In the genomic region with DNA sequence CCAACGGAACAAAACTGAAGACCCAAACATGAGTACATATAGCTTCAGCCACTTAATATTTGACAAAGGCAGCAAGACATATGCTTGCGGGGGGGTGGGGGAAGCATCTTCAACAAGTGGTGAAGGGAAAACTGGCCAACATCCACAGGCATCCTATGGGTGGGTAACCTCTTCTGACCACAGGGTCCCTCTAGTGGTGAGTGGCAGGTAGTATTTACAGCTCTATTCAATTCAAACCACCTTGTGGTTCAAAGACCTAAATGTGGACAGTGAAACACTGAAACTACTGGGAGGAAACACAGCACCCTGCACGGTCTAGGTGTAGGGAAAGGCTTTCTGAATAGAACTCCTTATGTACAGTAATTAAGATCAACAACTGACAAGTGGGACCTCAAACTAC, we compare ENCODE assay signal across 8 mouse cellular contexts. TPM values are rescaled to one million over a fixed set of nuclear protein-coding genes. Genes with fewer than 3 reads are reported as not detected.
DNase-seq lines count a peak whose midpoint lies in the region; ATAC-seq lines count a peak whose summit lies in the region.

No protein-coding gene starts in this region.

- ATAC-seq in neutrophil, adult 5-6 weeks (ENCODE audit: extremely low read depth, insufficient number of reproducible peaks, low FRiP score, poor library complexity, severe bottlenecking) = peak; percentile 81

- no peaks in the 10 kb centered on the region for H3K9me3 ChIP-seq in embryonic facial prominence, embryonic 10.5 days

- DNase-seq in gastrocnemius, adult 18-20 months (ENCODE audit: low spot score) = peak; percentile 20
- no peak for DNase-seq in gastrocnemius, postnatal 25 days
- DNase-seq in 3134 (ENCODE audit: extremely low read depth, insufficient read length, low spot score) = peak; percentile 48
- peak; percentile 41 for DNase-seq in Muller cell, postnatal 12 days (ENCODE audit: inconsistent ontology term)
- DNase-seq in embryonic facial prominence, embryonic 10.5 days (ENCODE audit: low spot score) = peak; percentile 48
- peak; percentile 48 to 58 for DNase-seq in kidney, postnatal 36 days
- DNase-seq in layer of hippocampus, adult 11-12 months (ENCODE audit: low spot score) = no peak

- no peak overlapping the region for H3K27ac ChIP-seq in embryonic facial prominence, embryonic 10.5 days (replicated peaks)

- no peaks in the 10 kb centered on the region for H3K27me3 ChIP-seq in embryonic facial prominence, embryonic 10.5 days (replicated peaks; ENCODE audit: low read depth, poor library complexity, severe bottlenecking)

- no peak overlapping the region for H3K4me3 ChIP-seq in embryonic facial prominence, embryonic 10.5 days

- peaks cover 16% of the 10 kb centered on the region for H3K4me1 ChIP-seq in embryonic facial prominence, embryonic 10.5 days

- WGBS in embryonic facial prominence, embryonic 10.5 days = 45% methylated on average over 3 of the region's 3 CpGs

- H3K36me3 ChIP-seq in embryonic facial prominence, embryonic 10.5 days (replicated peaks) = peaks cover 23% of the 10 kb centered on the region

RNA-seq across cellular contexts. Expression of a gene that starts 11.3 kb away (rescaled TPM):
- 100 to 1,000 TPM; 222 to 224 TPM for total RNA-seq in gastrocnemius, adult 18-20 months (2021)
- total RNA-seq in gastrocnemius, postnatal 25 days (2021) = 100 to 1,000 TPM; 163 to 181 TPM
- 349 and 357 TPM in 2 replicates for polyA plus RNA-seq in embryonic facial prominence, embryonic 10.5 days (2016; fragmentation: Nextera tagmentation; extraction: Ambion mirVana)
- 163 and 195 TPM in 2 replicates for total RNA-seq in neutrophil, adult 5-6 weeks (2017)

RNA-seq across cellular contexts. Expression of a gene that starts 38.5 kb away (rescaled TPM):
- 10 to 100 TPM; 13.2 to 14.9 TPM for total RNA-seq in gastrocnemius, adult 18-20 months (2021)
- total RNA-seq in gastrocnemius, postnatal 25 days (2021) = 1 to 10 TPM; 8.4 to 8.9 TPM
- polyA plus RNA-seq in embryonic facial prominence, embryonic 10.5 days (2016; fragmentation: Nextera tagmentation; extraction: Ambion mirVana) = 34.9 and 36.9 TPM in 2 replicates
- total RNA-seq in neutrophil, adult 5-6 weeks (2017) = 22.7 and 34.4 TPM in 2 replicates

RNA-seq across cellular contexts. Expression of a gene that starts 53.0 kb away (rescaled TPM):
- total RNA-seq in gastrocnemius, adult 18-20 months (2021) = 10 to 100 TPM; 21.7 to 31.8 TPM
- total RNA-seq in gastrocnemius, postnatal 25 days (2021) = 10 to 100 TPM; 16.3 to 19.4 TPM
- polyA plus RNA-seq in embryonic facial prominence, embryonic 10.5 days (2016; fragmentation: Nextera tagmentation; extraction: Ambion mirVana) = 18.0 and 21.3 TPM in 2 replicates
- 26.8 and 30.8 TPM in 2 replicates for total RNA-seq in neutrophil, adult 5-6 weeks (2017)

RNA-seq across cellular contexts. Expression of a gene that starts 57.1 kb away (rescaled TPM):
- total RNA-seq in gastrocnemius, adult 18-20 months (2021) = 10 to 100 TPM; 64.3 to 85.5 TPM
- 10 to 100 TPM; 36.0 to 40.4 TPM for total RNA-seq in gastrocnemius, postnatal 25 days (2021)
- polyA plus RNA-seq in embryonic facial prominence, embryonic 10.5 days (2016; fragmentation: Nextera tagmentation; extraction: Ambion mirVana) = 288 and 295 TPM in 2 replicates
- 63.9 and 79.4 TPM in 2 replicates for total RNA-seq in neutrophil, adult 5-6 weeks (2017)

Comparison
In these comparisons a context has a peak if more than half of its experiments do, and no peak if none do; other contexts are left out.
1. DNase-seq: peak in gastrocnemius, adult 18-20 months (single experiment), 3134 (single experiment), Muller cell, postnatal 12 days (single experiment), embryonic facial prominence, embryonic 10.5 days (single experiment) and kidney, postnatal 36 days (2 of 2); none in gastrocnemius, postnatal 25 days (single experiment) and layer of hippocampus, adult 11-12 months (single experiment).